Mouse (Mus musculus) cerebellum, adult 2 months (tissue): ENCODE data around the gene Cbfa2t2.

Source experiments
- CTCF ChIP-seq: fragments of 200-500 bp; IDR thresholded peaks from 2 replicates; pipeline ENCODE4 v1.5.1; 2011; ENCODE audit warnings: low read depth, mild to moderate bottlenecking, control low read depth, low read length, moderate library complexity, borderline replicate concordance; ENCODE audit not compliant: insufficient read depth
- POLR2A ChIP-seq: fragments of 200-500 bp; IDR thresholded peaks from 2 replicates; pipeline ENCODE4 v1.6.1; 2011; ENCODE audit warnings: low read length, control low read depth, borderline replicate concordance; ENCODE audit not compliant: insufficient read depth

DNA sequence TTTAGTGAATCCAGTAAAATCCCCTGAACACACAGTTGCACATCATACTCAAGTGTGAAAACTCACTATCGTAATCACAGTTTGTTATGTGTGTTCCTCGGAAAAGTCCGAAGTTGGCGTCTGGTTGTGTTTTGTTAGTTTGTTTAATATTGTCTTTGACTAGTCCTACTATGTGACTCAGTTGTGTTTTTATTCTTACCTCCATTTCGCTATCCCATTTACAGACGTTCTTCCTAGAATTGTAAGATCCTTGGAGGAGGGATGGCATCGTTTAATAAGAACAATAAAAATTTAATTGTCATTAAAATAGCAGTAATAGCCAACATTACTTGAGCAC lies 878 bp downstream of the Cbfa2t2 start:
- TF ChIP-seq CTCF (no peak), POLR2A (no peak)
